Mouse (Mus musculus): ENCODE measurements around the gene Ccr10. TPM values are rescaled to one million over a fixed set of nuclear protein-coding genes. Genes with fewer than 3 reads are reported as not detected.

The Ccr10 gene
- polyA plus RNA-seq, 1 experiment from 2014 or later, result 0.29 TPM

GRCm38 (mm10) chr11:101168301-101168980, 6.8 kb downstream of the Ccr10 start:
- peaks cover 18% of the 10 kb centered on the region for H3K36me3 ChIP-seq (ENCODE audit: control insufficient read depth, insufficient read depth, low read length)
- H3K9ac ChIP-seq (ENCODE audit: low read depth, low read length), result peak overlapping the region; percentile 33; the same call in 1 of the 2 replicates
- peaks cover 8% of the 10 kb centered on the region; the same call in 1 of the 2 replicates for H3K27me3 ChIP-seq (replicated peaks; ENCODE audit: control insufficient read depth, insufficient read depth, low read length)
- H3K9me3 ChIP-seq (ENCODE audit: control insufficient read depth, low read length), result no peaks in the 10 kb centered on the region
- no peak overlapping the region for H3K27ac ChIP-seq (ENCODE audit: low read length)
- H3K4me2 ChIP-seq (ENCODE audit: low read depth, low read length), result peak overlapping the region; percentile 95
- WGBS, result 72% methylated on average over 16 of the region's 18 CpGs
- no peak for ATAC-seq
- peaks cover 38% of the 10 kb centered on the region for H3K4me1 ChIP-seq (ENCODE audit: control insufficient read depth, insufficient read depth, low read length)
- H3K4me3 ChIP-seq (ENCODE audit: low read length), result peak overlapping the region; percentile 69; the same call in 1 of the 2 replicates

GRCm38 (mm10) chr11:101167963-101168300, 7.3 kb downstream of the Ccr10 start:
- Histone ChIP-seq H3K27me3 (replicated peaks; ENCODE audit: control insufficient read depth, insufficient read depth, low read length) (peaks cover 8% of the 10 kb centered on the region; the same call in 1 of the 2 replicates), H3K9me3 (ENCODE audit: control insufficient read depth, low read length) (no peaks in the 10 kb centered on the region), H3K4me3 (ENCODE audit: low read length) (no peak overlapping the region), H3K4me2 (ENCODE audit: low read depth, low read length) (no peak overlapping the region), H3K36me3 (ENCODE audit: control insufficient read depth, insufficient read depth, low read length) (peaks cover 18% of the 10 kb centered on the region), H3K4me1 (ENCODE audit: control insufficient read depth, insufficient read depth, low read length) (peaks cover 38% of the 10 kb centered on the region), H3K27ac (ENCODE audit: low read length) (no peak overlapping the region), H3K9ac (ENCODE audit: low read depth, low read length) (no peak overlapping the region)
- no peak for ATAC-seq
- WGBS, result 71% methylated on average over 8 of the region's 8 CpGs

DNA sequence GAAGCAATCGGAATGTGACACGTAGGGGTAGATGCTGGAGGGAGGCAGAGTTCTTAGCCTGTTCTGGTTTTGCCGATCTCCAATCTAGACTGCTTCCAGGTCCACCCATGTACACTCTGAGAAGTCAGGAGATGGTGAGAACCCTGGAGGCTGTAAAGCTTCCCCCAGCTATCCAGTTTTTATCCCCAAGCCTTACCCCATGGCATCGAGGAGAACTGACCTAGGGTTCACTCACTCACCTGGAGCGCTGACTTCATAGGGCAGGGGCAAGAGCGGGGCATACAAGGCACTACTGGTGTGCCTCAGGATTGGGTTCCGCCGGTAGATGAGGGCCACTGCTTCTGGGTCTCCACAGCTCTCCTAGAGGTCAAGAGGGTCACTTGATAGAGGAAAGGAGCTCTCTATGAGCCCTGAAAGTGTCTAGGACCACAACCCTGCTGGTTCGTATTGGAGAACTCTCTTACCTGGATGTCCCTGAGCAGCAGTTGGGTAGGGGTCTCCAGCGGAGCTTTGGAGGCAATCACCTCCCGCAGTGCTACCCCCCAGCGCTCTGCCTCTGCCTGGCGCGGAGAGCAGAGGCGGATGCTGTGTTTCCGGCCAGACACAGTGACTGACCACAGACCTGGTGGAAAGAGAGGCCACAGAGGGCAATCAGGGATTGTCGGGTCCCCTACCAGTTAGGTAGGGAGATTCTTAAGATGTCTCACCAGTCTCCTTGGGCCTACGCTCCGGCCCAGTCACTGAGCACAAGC, 7.9 kb downstream of the Ccr10 start:
- H3K4me2 ChIP-seq (ENCODE audit: low read depth, low read length), result no peak overlapping the region
- H3K4me1 ChIP-seq (ENCODE audit: control insufficient read depth, insufficient read depth, low read length), result peaks cover 39% of the 10 kb centered on the region
- peaks cover 18% of the 10 kb centered on the region for H3K36me3 ChIP-seq (ENCODE audit: control insufficient read depth, insufficient read depth, low read length)
- WGBS, result 74% methylated on average over 19 of the region's 19 CpGs
- no peak overlapping the region for H3K4me3 ChIP-seq (ENCODE audit: low read length)
- ATAC-seq, result no peak
- no peaks in the 10 kb centered on the region for H3K9me3 ChIP-seq (ENCODE audit: control insufficient read depth, low read length)
- H3K27me3 ChIP-seq (replicated peaks; ENCODE audit: control insufficient read depth, insufficient read depth, low read length), result peaks cover 8% of the 10 kb centered on the region; the same call in 1 of the 2 replicates
- H3K9ac ChIP-seq (ENCODE audit: low read depth, low read length), result no peak overlapping the region
- H3K27ac ChIP-seq (ENCODE audit: low read length), result no peak overlapping the region

DNA sequence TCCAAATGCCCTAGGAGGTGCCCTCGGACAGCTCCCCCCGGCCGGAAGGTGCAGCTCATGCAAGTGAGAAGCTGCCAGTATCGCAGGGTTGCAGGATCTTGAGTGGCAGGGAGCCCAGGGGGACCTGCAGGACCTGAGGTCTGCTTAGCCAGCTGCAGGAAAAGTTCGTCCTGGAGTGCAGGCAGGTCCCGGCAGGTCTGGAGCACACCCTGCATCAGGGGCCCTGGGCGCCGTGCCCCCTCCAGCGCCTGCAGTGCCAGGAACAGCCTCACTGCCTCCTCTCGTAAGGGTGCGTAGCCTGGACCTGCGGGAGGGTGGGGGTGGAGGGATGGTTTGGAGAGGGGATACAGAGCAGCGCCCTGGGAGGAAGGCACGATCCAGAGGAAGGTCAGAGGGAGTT, 8.9 kb downstream of the Ccr10 start:
- Histone ChIP-seq H3K27ac (ENCODE audit: low read length) (no peak overlapping the region), H3K36me3 (ENCODE audit: control insufficient read depth, insufficient read depth, low read length) (peaks cover 18% of the 10 kb centered on the region), H3K9ac (ENCODE audit: low read depth, low read length) (no peak overlapping the region), H3K4me2 (ENCODE audit: low read depth, low read length) (no peak overlapping the region), H3K9me3 (ENCODE audit: control insufficient read depth, low read length) (no peaks in the 10 kb centered on the region), H3K4me1 (ENCODE audit: control insufficient read depth, insufficient read depth, low read length) (peaks cover 39% of the 10 kb centered on the region), H3K4me3 (ENCODE audit: low read length) (no peak overlapping the region), H3K27me3 (replicated peaks; ENCODE audit: control insufficient read depth, insufficient read depth, low read length) (peaks cover 8% of the 10 kb centered on the region; the same call in 1 of the 2 replicates)
- 81% methylated on average over 14 of the region's 14 CpGs for WGBS
- no peak for ATAC-seq

GRCm38 (mm10) chr11:101164677-101165580, 10.3 kb downstream of the Ccr10 start:
- no peak overlapping the region for H3K4me2 ChIP-seq (ENCODE audit: low read depth, low read length)
- peaks cover 18% of the 10 kb centered on the region for H3K36me3 ChIP-seq (ENCODE audit: control insufficient read depth, insufficient read depth, low read length)
- H3K27ac ChIP-seq (ENCODE audit: low read length), result no peak overlapping the region
- peaks cover 8% of the 10 kb centered on the region; the same call in 1 of the 2 replicates for H3K27me3 ChIP-seq (replicated peaks; ENCODE audit: control insufficient read depth, insufficient read depth, low read length)
- no peak overlapping the region for H3K9ac ChIP-seq (ENCODE audit: low read depth, low read length)
- H3K4me3 ChIP-seq (ENCODE audit: low read length), result no peak overlapping the region
- no peaks in the 10 kb centered on the region for H3K9me3 ChIP-seq (ENCODE audit: control insufficient read depth, low read length)
- no peak for ATAC-seq
- peaks cover 39% of the 10 kb centered on the region for H3K4me1 ChIP-seq (ENCODE audit: control insufficient read depth, insufficient read depth, low read length)
- 50% methylated on average over 35 of the region's 35 CpGs for WGBS

GRCm38 (mm10) chr11:101164351-101164665, 10.9 kb downstream of the Ccr10 start:
- no peak overlapping the region for H3K27ac ChIP-seq (ENCODE audit: low read length)
- peaks cover 18% of the 10 kb centered on the region for H3K36me3 ChIP-seq (ENCODE audit: control insufficient read depth, insufficient read depth, low read length)
- H3K27me3 ChIP-seq (replicated peaks; ENCODE audit: control insufficient read depth, insufficient read depth, low read length), result peaks cover 8% of the 10 kb centered on the region; the same call in 1 of the 2 replicates
- peak overlapping the region; percentile 38; the same call in 1 of the 2 replicates for H3K4me2 ChIP-seq (ENCODE audit: low read depth, low read length)
- WGBS, result 34% methylated on average over 21 of the region's 21 CpGs
- H3K4me3 ChIP-seq (ENCODE audit: low read length), result no peak overlapping the region
- no peaks in the 10 kb centered on the region for H3K9me3 ChIP-seq (ENCODE audit: control insufficient read depth, low read length)
- ATAC-seq, result no peak
- H3K9ac ChIP-seq (ENCODE audit: low read depth, low read length), result 0 out of 2 replicates have a peak overlapping the region, but pooled peaks have one; percentile 37
- H3K4me1 ChIP-seq (ENCODE audit: control insufficient read depth, insufficient read depth, low read length), result peaks cover 34% of the 10 kb centered on the region

- peaks cover 18% of the 10 kb centered on the region for H3K36me3 ChIP-seq (ENCODE audit: control insufficient read depth, insufficient read depth, low read length)
- 46% methylated on average over 49 of the region's 49 CpGs for WGBS
- H3K9ac ChIP-seq (ENCODE audit: low read depth, low read length), result peak overlapping the region; percentile 37; the same call in 1 of the 2 replicates
- peaks cover 8% of the 10 kb centered on the region; the same call in 1 of the 2 replicates for H3K27me3 ChIP-seq (replicated peaks; ENCODE audit: control insufficient read depth, insufficient read depth, low read length)
- ATAC-seq, result peak; percentile 58
- H3K4me2 ChIP-seq (ENCODE audit: low read depth, low read length), result peak overlapping the region; percentile 38; the same call in 1 of the 2 replicates
- H3K27ac ChIP-seq (ENCODE audit: low read length), result no peak overlapping the region
- peaks cover 28% of the 10 kb centered on the region for H3K4me1 ChIP-seq (ENCODE audit: control insufficient read depth, insufficient read depth, low read length)
- H3K4me3 ChIP-seq (ENCODE audit: low read length), result no peak overlapping the region
- H3K9me3 ChIP-seq (ENCODE audit: control insufficient read depth, low read length), result no peaks in the 10 kb centered on the region
Measured at GRCm38 (mm10) chr11:101163476-101164350, 11.5 kb downstream of the Ccr10 start.

DNA sequence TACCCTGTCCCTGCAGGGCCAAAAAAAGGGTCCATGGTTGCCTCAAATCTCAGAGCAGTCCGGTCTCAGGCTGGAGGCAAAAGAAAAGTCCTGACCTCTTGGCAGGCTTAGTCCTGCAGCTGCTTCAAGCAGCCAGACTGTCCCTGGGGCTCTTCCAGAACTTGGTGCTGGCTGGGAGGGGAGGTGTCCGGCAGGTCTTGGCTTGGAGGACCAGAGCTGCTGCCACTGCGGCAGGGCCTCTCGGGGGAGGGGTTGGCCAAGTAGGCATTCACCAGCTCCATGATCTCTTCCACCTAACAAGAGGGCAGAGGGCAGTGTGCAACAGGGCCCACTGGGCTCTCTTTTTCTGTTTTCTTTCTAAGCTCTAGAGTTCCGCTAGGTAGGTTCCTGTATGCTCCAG, 12.5 kb downstream of the Ccr10 start:
- WGBS, result 66% methylated on average over 5 of the region's 5 CpGs
- Histone ChIP-seq H3K27ac (ENCODE audit: low read length) (no peak overlapping the region), H3K36me3 (ENCODE audit: control insufficient read depth, insufficient read depth, low read length) (peaks cover 16% of the 10 kb centered on the region), H3K4me2 (ENCODE audit: low read depth, low read length) (no peak overlapping the region), H3K9ac (ENCODE audit: low read depth, low read length) (no peak overlapping the region), H3K27me3 (replicated peaks; ENCODE audit: control insufficient read depth, insufficient read depth, low read length) (peaks cover 6% of the 10 kb centered on the region; the same call in 1 of the 2 replicates), H3K9me3 (ENCODE audit: control insufficient read depth, low read length) (no peaks in the 10 kb centered on the region), H3K4me1 (ENCODE audit: control insufficient read depth, insufficient read depth, low read length) (peaks cover 22% of the 10 kb centered on the region), H3K4me3 (ENCODE audit: low read length) (no peak overlapping the region)
- ATAC-seq, result no peak

Data from intestine, embryonic 16.5 days (tissue).